Mouse (Mus musculus): ENCODE data around the gene Pip5k1b. TPM values are rescaled to one million over a fixed set of nuclear protein-coding genes. Genes with fewer than 3 reads are reported as not detected.

Gene Pip5k1b
- polyA plus RNA-seq, 1 experiment: 0.24 TPM

DNA sequence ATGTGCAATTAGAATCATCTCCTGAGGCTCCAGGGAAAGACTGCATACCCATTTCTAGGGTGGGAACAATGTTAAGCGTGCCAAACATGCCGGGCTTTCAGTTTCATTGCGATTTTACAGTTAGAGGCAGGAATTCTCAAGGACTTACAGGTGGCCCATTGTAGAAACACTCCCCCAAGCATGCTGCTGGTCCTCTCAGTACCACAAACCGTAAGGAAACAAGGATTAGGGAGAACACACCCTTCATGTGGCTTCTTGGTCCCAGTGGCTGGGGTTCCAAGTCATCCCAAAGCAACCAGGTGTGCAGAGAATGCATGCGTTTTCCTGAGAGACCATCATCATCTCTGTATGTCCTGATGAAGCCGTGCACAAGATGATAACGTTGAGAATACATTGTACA, 4.9 kb downstream of the Pip5k1b start:
- Histone ChIP-seq H3K4me2 (ENCODE audit: low read depth) (no peak overlapping the region), H3K27me3 (ENCODE audit: control insufficient read depth, insufficient read depth, insufficient read length) (peaks cover 9% of the 10 kb centered on the region), H3K4me3 (no peak overlapping the region), H3ac (ENCODE audit: control insufficient read depth, insufficient read length) (no peak overlapping the region), H3K36me3 (ENCODE audit: control insufficient read depth, insufficient read depth) (no peaks in the 10 kb centered on the region), H3K79me2 (ENCODE audit: control insufficient read depth, insufficient read depth) (no peaks in the 10 kb centered on the region)
- TF ChIP-seq POLR2A (IDR thresholded peaks at IDR 0.05; ENCODE audit: insufficient read length, low read depth) (no peak), MAX (IDR thresholded peaks at IDR 0.05; ENCODE audit: low read depth) (no peak), E2F4 (IDR thresholded peaks at IDR 0.05; ENCODE audit: insufficient read depth) (no peak), USF1 (IDR thresholded peaks at IDR 0.05; ENCODE audit: low read depth) (no peak), REST (IDR thresholded peaks at IDR 0.05; ENCODE audit: insufficient read depth, insufficient read length) (no peak)

DNA sequence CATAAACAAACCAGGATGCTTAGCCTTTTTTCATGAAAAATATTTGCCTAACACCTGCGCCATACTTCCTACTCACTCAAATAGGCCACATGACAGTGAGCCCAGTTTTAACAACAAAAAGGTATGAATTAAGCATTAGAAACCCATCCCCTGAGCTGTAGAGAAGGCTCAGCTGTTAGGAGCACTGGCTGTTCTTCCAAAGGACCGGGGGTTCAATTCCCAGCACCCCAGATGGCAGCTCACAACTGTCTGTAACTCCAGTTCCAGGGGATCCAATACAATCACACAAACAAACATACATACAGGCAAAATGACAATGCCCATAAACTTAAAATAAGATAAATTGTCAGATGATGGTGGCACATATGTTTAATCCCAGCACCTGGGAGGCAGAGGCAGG, 5.7 kb downstream of the Pip5k1b start:
- Histone ChIP-seq H3K27me3 (ENCODE audit: control insufficient read depth, insufficient read depth, insufficient read length) (peaks cover 1% of the 10 kb centered on the region), H3K36me3 (ENCODE audit: control insufficient read depth, insufficient read depth) (no peaks in the 10 kb centered on the region), H3K79me2 (ENCODE audit: control insufficient read depth, insufficient read depth) (no peaks in the 10 kb centered on the region), H3K4me3 (no peak overlapping the region), H3ac (ENCODE audit: control insufficient read depth, insufficient read length) (no peak overlapping the region), H3K4me2 (ENCODE audit: low read depth) (no peak overlapping the region)
- TF ChIP-seq CEBPB (IDR thresholded peaks at IDR 0.05; ENCODE audit: insufficient read depth, poor library complexity, severe bottlenecking): no peak
- no peak for TF ChIP-seq POLR2AphosphoS2 (IDR thresholded peaks at IDR 0.05; ENCODE audit: insufficient read length, low read depth)
- TF ChIP-seq MYOG (IDR thresholded peaks at IDR 0.05; ENCODE audit: control insufficient read depth in 1 of 3, insufficient read depth in 1 of 3, insufficient read length in 2 of 3, low read depth in 2 of 3): no peak
- no peak for TF ChIP-seq MAX (IDR thresholded peaks at IDR 0.05; ENCODE audit: low read depth)
- no peak for TF ChIP-seq TCF12 (IDR thresholded peaks at IDR 0.05; ENCODE audit: insufficient read depth, poor library complexity, severe bottlenecking)
- no peak for TF ChIP-seq REST (IDR thresholded peaks at IDR 0.05; ENCODE audit: insufficient read depth, insufficient read length)
- no peak for TF ChIP-seq POLR2A (IDR thresholded peaks at IDR 0.05; ENCODE audit: insufficient read length, low read depth)
- TF ChIP-seq TCF3 (IDR thresholded peaks at IDR 0.05; ENCODE audit: insufficient read length, low read depth): no peak
- no peak for TF ChIP-seq E2F4 (IDR thresholded peaks at IDR 0.05; ENCODE audit: insufficient read depth)
- TF ChIP-seq SRF (IDR thresholded peaks at IDR 0.05; ENCODE audit: control insufficient read depth, insufficient read length, low read depth): no peak
- no peak for TF ChIP-seq MYOD1 (IDR thresholded peaks at IDR 0.05; ENCODE audit: control insufficient read depth in 1 of 3, insufficient read length in 2 of 3, low read depth in 2 of 3)
- TF ChIP-seq USF1 (IDR thresholded peaks at IDR 0.05; ENCODE audit: low read depth): no peak

DNA sequence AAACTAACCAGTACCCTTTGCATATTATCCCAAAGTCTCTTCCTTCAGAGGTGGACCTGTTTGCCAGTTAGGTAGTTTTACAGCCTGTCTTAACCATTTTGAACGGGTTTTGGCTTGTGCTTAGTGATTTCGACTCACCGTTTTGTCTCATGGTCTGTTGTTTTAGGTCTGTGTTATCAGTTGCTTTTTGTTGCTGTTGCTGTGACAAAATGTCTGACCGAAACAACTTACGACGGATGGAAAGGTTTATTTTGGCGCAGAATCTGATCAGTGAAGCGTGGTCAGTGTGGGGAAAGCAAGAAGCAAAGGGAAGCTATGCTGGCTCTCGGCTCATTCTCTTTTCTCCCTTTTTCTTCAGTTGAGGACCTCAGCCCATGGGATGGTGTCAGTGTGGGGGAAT, 7.3 kb downstream of the Pip5k1b start:
- Histone ChIP-seq H3K79me2 (ENCODE audit: control insufficient read depth, insufficient read depth) (no peaks in the 10 kb centered on the region), H3ac (ENCODE audit: control insufficient read depth, insufficient read length) (no peak overlapping the region), H3K27me3 (ENCODE audit: control insufficient read depth, insufficient read depth, insufficient read length) (no peaks in the 10 kb centered on the region), H3K4me2 (ENCODE audit: low read depth) (no peak overlapping the region), H3K36me3 (ENCODE audit: control insufficient read depth, insufficient read depth) (no peaks in the 10 kb centered on the region), H3K4me3 (no peak overlapping the region)
- TF ChIP-seq MYOD1 (IDR thresholded peaks at IDR 0.05; ENCODE audit: control insufficient read depth in 1 of 3, insufficient read length in 2 of 3, low read depth in 2 of 3) (no peak), POLR2A (IDR thresholded peaks at IDR 0.05; ENCODE audit: insufficient read length, low read depth) (no peak), CEBPB (IDR thresholded peaks at IDR 0.05; ENCODE audit: insufficient read depth, poor library complexity, severe bottlenecking) (no peak)

DNA sequence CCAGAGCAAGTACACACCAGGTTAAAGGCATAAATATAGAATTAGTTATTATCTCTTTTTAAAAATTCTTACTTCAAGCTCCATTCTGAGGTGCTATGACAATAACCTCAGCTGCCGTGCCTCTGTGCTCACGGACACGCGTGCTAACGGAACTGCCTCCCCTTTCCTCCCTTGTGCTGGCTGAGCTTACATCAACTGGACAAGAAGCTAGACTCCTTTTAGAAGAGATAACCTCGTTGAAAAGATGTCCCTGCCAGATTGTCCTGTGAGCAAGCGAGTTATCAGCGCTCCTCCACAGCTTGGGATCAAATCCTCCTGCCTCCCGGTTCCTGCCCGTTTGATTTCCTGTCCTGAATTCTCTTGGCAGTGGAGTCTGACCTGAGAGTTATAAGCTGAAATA, 9.5 kb downstream of the Pip5k1b start:
- Histone ChIP-seq H3K4me3 (no peak overlapping the region), H3K27me3 (ENCODE audit: control insufficient read depth, insufficient read depth, insufficient read length) (no peaks in the 10 kb centered on the region), H3ac (ENCODE audit: control insufficient read depth, insufficient read length) (no peak overlapping the region), H3K79me2 (ENCODE audit: control insufficient read depth, insufficient read depth) (no peaks in the 10 kb centered on the region), H3K36me3 (ENCODE audit: control insufficient read depth, insufficient read depth) (no peaks in the 10 kb centered on the region), H3K4me2 (ENCODE audit: low read depth) (no peak overlapping the region)
- TF ChIP-seq SRF (IDR thresholded peaks at IDR 0.05; ENCODE audit: control insufficient read depth, insufficient read length, low read depth): no peak

DNA sequence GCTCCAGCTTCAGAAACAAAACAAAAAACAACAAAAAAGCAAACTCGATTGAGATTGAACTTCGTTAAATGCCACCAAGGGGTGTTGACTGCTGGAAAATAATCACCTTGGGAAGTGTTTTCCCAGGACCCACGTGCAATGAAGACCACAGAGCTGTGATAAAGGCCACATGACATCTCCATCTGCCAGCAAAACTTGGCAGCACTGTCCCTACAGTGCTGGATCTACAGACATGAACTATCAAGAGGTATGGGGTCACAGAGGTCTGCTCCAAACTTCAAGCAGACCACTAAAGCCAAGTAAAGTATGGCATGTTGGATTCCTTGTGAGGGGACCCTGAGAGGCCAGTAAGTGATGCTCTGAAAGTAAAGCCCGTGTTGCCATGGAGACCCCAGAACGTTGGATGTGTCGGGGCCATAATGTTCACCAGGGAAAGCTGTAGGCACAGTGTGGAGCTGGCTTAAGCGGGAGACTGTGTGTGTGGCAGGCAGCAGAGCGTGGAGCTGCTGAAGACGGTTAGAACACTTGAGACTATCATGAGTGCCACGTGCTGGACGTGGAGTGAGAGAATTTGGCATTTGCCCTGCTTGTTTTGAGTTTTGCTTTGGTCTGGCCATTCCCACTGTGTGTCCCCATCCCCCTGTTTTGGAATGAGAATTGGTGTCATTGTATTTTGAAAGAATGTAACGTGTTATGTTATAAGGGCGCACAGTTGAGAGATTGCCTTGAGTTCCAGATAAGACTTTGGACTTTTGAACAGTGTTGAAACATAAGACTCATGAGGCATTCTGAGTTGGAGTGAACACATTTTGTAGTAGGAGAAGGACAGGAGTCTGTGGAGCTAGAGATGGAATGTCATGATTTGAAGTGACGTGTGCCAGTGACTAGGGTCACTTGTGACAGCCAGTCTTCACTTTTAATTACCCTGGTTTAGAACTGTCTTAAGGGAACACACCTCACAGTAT, 12.0 kb downstream of the Pip5k1b start:
- Histone ChIP-seq H3K79me2 (ENCODE audit: control insufficient read depth, insufficient read depth) (no peaks in the 10 kb centered on the region), H3K27me3 (ENCODE audit: control insufficient read depth, insufficient read depth, insufficient read length) (no peaks in the 10 kb centered on the region), H3K4me2 (ENCODE audit: low read depth) (no peak overlapping the region), H3ac (ENCODE audit: control insufficient read depth, insufficient read length) (no peak overlapping the region), H3K36me3 (ENCODE audit: control insufficient read depth, insufficient read depth) (no peaks in the 10 kb centered on the region), H3K4me3 (no peak overlapping the region)
- no peak for TF ChIP-seq CEBPB (IDR thresholded peaks at IDR 0.05; ENCODE audit: insufficient read depth, poor library complexity, severe bottlenecking)

DNA sequence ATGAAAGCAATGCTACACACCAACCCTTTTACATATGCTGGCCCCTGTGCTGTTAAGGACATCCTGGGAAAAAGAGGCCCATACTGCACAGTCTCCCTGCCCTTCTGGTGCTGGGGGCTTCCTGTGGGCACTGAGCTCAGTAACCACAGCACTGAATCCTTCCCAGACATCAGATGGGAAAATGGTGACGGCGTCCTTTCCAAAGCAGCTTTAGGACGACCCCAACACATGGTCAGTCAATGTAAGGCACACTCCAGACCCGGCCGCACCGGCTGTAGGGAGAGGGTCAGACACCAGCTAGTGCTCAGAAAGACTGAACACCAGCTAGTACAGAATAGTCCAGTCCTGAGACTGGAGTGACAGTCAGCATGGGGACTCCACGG, 13.4 kb downstream of the Pip5k1b start:
- Histone ChIP-seq H3K4me3 (no peak overlapping the region), H3ac (ENCODE audit: control insufficient read depth, insufficient read length) (no peak overlapping the region), H3K4me2 (ENCODE audit: low read depth) (no peak overlapping the region), H3K36me3 (ENCODE audit: control insufficient read depth, insufficient read depth) (no peaks in the 10 kb centered on the region), H3K27me3 (ENCODE audit: control insufficient read depth, insufficient read depth, insufficient read length) (no peaks in the 10 kb centered on the region), H3K79me2 (ENCODE audit: control insufficient read depth, insufficient read depth) (no peaks in the 10 kb centered on the region)
- TF ChIP-seq USF1 (IDR thresholded peaks at IDR 0.05; ENCODE audit: low read depth) (no peak), MYOD1 (IDR thresholded peaks at IDR 0.05; ENCODE audit: control insufficient read depth in 1 of 3, insufficient read length in 2 of 3, low read depth in 2 of 3) (no peak), MYOG (IDR thresholded peaks at IDR 0.05; ENCODE audit: control insufficient read depth in 1 of 3, insufficient read depth in 1 of 3, insufficient read length in 2 of 3, low read depth in 2 of 3) (no peak), SRF (IDR thresholded peaks at IDR 0.05; ENCODE audit: control insufficient read depth, insufficient read length, low read depth) (no peak), REST (IDR thresholded peaks at IDR 0.05; ENCODE audit: insufficient read depth, insufficient read length) (no peak), E2F4 (IDR thresholded peaks at IDR 0.05; ENCODE audit: insufficient read depth) (no peak), TCF12 (IDR thresholded peaks at IDR 0.05; ENCODE audit: insufficient read depth, poor library complexity, severe bottlenecking) (no peak), MAX (IDR thresholded peaks at IDR 0.05; ENCODE audit: low read depth) (no peak), POLR2A (IDR thresholded peaks at IDR 0.05; ENCODE audit: insufficient read length, low read depth) (no peak), TCF3 (IDR thresholded peaks at IDR 0.05; ENCODE audit: insufficient read length, low read depth) (no peak), CEBPB (IDR thresholded peaks at IDR 0.05; ENCODE audit: insufficient read depth, poor library complexity, severe bottlenecking) (no peak), POLR2AphosphoS2 (IDR thresholded peaks at IDR 0.05; ENCODE audit: insufficient read length, low read depth) (no peak)

Measured in myocyte (in vitro differentiated cells).